Mouse (Mus musculus) common myeloid progenitor, adult 5-6 weeks (primary cell): ENCODE measurements around the gene Jak3. TPM values are rescaled to one million over a fixed set of nuclear protein-coding genes. Genes with fewer than 3 reads are reported as not detected.
A peak's percentile ranks its signal among the peaks of the same experiment; 100 is the strongest.

ENCODE experiments used
- ATAC-seq: replicated peaks from 2 replicates; pipeline ENCODE4 v1.8.0; 2016; ENCODE audit warnings: low read depth, mild to moderate bottlenecking, moderate TSS enrichment, inconsistent platforms; ENCODE audit not compliant: poor library complexity, severe bottlenecking
- total RNA-seq: library from RNA; stranded (forward); fragments of 200-1000, 187-1606 nt; gene quantifications from 2 replicates; pipeline ENCODE4 v1.2.3, GENCODE M21; 2017

Gene Jak3
- 9.4 and 14.1 TPM in 2 replicates for total RNA-seq

GRCm38 (mm10) chr8:71676020-71676741, at the start of gene Jak3:
Gene Jak3 (plus strand): TSS chr8:71676296.
- peak; percentile 43 for ATAC-seq

- no peak for ATAC-seq
Observed at GRCm38 (mm10) chr8:71626753-71627152, 49.3 kb upstream of the Jak3 start.

DNA sequence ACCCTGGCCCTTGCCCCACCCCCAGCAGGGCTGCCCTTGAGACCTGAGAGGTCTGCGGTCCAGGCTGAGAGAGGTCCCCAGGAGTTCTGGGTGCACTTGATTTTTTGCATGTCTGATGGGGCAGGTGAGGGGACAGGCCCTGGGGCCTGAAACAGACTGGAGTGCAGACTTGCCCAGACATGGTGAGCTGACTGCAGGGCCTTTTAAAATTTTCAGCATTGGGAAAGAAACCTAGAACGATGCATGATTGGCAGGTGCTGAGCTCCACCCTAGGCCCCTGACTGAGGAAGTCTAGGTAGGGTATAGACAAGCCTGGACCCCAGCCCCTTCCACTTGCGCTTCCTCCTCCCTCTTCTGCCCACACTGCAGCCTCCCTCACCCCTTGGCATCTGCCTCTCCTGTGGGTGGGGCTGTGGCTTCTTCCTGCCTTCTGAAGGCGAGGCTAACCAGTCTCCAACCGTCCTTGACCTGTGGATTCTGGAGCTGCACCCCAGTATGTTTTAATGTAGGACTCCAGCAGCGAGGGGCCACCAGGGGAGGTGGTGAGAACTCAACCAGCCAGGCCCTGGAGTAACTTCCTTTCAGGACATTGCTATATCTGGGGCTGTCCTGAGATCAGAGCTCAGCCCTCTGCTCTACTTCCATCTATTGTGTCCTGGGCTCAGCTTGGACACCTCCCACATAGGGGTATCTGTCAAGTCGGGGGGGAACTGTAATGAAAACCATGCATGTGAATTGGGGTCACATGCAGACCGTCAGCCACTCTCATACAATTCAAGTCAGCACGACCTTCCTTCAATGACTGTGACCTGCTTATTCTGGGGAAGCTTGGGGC, 48.6 kb upstream of the Jak3 start:
- ATAC-seq, result peak; percentile 9

DNA sequence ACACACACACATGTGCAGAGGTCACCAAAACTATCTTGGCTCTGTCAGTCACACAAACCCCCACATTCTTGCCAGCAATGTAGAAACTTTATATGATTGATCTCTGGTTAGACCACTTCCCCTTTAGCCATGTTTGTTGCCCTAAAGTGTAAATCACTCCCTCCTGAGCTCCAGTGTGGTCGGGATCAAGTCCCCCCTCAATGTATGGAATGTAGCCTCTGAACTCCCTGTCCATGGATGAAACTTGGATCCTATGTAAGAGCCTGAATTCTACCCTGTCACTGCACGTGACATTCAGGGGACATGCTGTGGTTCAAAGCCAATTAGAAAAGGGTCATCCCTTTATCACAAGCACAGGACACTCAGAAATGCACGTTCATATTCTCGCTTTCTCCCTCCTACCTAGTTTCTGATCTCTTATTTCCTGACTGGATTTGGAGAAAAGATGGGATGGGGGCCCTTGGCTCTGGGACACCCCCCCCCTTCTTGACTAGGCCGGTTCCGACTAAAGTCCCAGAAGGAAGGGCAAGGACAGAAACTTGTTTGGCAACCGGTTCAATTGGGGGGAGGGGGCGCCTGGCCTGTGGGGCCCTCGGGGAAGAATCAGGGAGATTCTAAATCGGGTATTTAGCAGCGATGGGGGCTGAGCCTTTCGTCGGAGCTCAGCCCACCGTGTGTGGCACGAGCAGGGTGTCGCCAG, 47.5 kb upstream of the Jak3 start:
- ATAC-seq, result peak; percentile 27

DNA sequence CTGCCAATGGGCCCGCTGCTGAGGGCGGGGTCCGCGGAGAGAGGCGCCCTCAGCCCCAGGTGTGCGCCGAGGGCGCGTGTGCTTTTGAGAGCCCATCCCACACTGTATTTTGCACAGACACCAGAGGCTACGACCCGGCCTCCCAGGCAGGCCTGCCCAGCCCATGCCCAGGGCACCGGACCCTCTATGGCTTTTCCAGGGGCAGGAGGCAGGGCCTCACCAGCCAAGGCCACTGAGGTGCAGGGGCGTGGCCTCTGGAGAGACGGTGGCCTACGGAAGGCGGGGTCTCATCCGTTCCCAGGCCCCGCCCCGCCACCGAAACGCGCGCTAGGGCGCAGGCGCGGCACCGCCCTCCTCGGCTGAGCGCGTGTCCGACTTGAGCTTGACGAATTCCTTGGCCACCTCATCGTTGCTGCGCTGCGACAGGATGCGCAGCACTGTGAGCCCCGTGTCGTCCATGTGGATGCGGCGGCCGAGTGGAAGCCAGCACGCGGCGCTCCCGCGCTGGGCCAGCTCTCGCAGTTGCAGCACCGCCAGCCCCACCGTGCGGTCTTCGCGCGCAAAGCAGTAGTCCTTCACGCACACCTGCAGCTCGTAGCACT, 46.9 kb upstream of the Jak3 start:
- peak; percentile 49 for ATAC-seq

- ATAC-seq, result peak; percentile 13
Observed at GRCm38 (mm10) chr8:71629781-71630212, 46.3 kb upstream of the Jak3 start.

DNA sequence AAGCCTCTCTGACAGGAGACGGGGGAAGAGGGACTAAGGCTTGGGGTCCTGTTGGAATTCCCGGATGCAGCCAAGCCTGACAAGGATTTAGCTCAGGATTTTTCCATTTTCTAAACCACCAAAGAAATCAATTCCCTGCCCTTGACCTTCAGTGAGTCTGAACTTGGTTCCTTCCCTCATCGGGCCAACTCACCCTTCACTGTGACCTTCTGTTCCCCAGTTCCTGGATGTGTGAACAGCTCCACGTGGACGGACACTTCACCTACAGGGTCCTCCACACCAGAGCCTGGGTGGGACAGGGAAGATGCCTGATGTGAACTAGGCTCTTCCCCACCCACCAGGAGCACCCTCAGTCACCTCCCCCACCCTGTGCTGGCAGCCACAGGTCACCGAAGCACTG, 45.3 kb upstream of the Jak3 start:
- no peak for ATAC-seq

GRCm38 (mm10) chr8:71631897-71632296, 44.2 kb upstream of the Jak3 start:
- ATAC-seq, result no peak

GRCm38 (mm10) chr8:71633164-71633563, 42.9 kb upstream of the Jak3 start:
- peak; percentile 16; the same call in 1 of the 2 replicates for ATAC-seq

- peak; percentile 61 for ATAC-seq
Observed at GRCm38 (mm10) chr8:71633981-71634667, 42.0 kb upstream of the Jak3 start.

DNA sequence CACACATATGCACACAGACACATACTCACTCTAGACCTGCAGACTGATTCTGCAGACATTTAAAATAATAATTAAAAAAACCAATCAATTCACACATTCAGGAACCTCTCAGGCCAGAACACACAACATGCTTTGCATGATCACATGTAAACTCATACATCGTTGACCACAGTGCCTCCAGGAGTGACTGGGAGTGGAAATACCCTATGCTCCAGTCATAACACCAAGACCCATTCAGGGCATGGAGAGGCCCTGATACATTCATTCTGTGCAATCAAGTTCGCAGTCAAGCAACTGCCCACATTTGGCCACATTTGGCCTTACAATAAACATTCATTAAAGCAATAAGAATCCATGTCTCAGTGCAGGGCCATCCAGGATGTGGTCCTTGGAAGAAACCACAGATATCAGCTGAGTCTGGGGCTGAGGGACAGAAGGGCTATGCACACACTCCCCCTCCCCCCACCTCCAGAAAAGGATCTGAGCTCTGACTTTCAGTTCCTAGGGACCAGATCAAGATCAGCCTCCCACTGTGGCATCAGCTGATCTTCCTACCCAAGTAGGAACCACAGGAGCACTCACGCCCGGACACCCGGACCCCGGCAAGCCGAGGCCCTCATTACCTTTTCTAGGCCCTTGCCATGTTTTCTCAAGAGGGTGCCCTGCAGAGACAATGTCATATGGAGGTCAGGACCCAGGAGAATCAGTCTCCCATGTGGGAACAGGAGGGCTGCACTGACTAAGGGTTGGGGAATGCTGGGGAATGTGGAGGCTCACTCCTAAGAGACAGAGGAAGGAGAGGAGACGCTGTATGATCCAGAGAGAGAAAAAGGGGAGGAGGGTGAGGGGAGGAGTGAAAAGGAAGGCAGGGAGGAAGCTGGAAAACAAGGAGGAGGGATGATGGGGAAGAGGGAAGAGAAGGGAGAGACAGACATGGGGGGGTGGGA, 38.7 kb upstream of the Jak3 start:
- no peak for ATAC-seq

GRCm38 (mm10) chr8:71638321-71638720, 37.8 kb upstream of the Jak3 start:
- ATAC-seq, result no peak

DNA sequence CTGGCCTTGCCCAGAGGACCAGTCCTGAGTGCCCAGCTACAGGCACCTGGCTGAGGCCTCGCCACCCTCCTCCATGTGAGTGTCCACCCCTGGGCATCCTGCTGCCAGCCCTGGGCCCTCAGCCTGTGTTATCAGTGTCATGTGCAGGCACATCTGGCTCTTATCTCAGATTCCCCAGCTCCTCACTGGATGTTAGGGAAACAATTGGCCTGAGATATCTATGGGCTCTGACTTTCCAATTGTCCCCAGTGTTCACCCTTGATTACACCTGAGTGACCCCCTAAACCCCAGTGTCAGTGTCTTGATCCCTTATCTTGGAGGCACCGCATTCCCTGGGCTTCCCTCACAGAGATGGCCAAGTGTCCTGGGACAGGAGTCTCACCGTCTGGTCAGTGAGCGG, 36.8 kb upstream of the Jak3 start:
- no peak for ATAC-seq

DNA sequence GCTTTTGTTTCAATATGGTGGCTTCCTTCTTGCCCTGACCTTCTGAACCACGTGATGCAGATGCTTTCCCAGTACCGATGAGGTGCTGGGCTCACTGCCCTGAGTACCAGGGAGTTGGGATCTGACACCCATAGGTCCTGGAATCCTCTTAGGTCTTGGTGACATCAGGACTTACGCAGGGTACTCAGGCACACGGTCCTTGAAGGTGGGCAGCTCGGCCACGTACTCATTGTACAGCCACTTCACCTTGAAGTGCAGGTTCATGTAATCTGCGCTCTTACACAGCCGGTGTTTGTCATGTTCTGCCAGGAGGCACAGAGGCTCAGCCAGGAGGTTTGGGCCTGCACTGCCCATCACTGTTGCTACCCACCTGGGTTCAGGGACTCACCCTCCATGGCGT, 30.6 kb upstream of the Jak3 start:
- ATAC-seq, result no peak

DNA sequence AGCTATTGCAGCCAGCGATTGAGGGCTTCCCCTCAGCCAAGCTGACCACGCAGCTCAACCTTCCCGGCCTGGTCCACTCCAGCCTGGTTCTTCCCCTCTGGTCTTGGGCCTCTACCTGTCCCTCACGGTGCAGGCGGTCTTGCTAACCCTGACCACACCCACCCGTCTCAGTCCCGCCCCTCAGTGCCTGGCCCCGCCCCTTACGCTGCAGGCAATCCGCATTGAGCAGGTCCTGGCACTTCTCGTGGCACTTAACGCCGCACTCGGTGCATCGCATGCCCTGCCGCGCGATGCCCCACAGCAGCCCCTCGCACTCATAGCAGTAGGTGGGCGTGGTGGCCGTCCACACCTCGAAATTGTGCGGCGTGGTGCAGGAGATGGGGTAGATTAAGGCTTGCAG, 21.5 kb upstream of the Jak3 start:
- peak; percentile 70 for ATAC-seq

- ATAC-seq, result no peak
Observed at GRCm38 (mm10) chr8:71657816-71658215, 18.3 kb upstream of the Jak3 start.

DNA sequence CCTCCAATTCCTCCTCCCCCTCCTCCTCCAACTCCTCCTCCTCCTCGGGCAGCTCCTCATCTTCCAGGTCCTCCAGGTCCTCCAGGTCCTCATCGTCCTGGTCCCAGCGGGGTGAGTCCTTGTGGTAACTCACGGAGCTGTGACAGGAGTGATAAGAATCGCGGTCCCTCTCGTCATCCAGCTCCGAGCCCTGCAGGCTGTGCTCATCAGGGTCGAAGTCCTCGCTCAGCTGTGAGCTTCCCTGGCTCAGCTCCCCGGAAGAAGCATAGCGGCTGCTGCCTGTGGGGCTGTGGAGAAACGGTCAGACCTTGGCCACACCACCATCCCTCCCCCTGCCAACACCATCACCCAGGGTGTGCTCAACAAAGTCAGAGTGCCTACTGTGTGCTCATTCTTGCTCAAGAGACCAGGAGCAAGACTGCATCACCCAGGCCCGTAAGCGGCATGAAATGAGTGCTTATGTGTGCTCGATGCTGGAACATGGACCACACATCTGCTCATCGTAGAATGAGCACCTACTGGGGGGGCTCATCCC, 17.5 kb upstream of the Jak3 start:
- ATAC-seq, result 0 out of 2 replicates have a peak, but pooled peaks have one; percentile 12

DNA sequence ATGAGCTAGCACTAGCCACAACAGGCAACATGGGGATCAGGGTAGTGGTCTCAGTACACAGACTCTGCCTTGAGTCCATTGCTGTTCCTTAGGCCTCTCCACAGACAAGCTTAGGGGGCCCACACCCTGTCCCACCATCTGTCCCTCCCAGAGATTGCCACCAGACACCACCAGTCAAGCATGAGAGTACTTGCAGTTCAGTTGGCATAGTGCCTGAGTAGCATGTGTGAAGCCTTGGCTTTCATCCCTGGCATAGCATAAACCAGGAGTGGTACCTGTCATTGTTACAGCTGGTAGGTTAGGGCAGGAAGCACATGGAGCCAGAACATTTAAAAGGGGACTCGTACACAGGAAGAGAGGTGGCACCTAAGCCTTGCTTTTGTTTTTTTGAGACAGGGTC, 16.3 kb upstream of the Jak3 start:
- ATAC-seq, result no peak
